Mouse (Mus musculus) MEL (cell line): ENCODE measurements around the gene Rtp1. TPM values are rescaled to one million over a fixed set of nuclear protein-coding genes. Genes with fewer than 3 reads are reported as not detected.

Source experiments
- DNase-seq: peaks from one replicate; pipeline ENCODE4 v3.0.0; 2011; ENCODE audit warnings: low read depth, low spot score
- H3K27ac ChIP-seq: 2 replicates; pipeline ENCODE4 v1.5.1; 2012; ENCODE audit warnings: low read depth, mild to moderate bottlenecking, control low read depth, low read length, moderate library complexity; ENCODE audit not compliant: control insufficient read depth
- H3K27me3 ChIP-seq, 2 experiments: fragments of 150-350 bp in 1 of 2; sonication (generic) in 1 of 2; 2 replicates each; pipeline ENCODE4 v1.6.1; 2012; ENCODE audit warnings: low read length in 2 of 2, mild to moderate bottlenecking in 2 of 2, improper control_type of control experiment in 1 of 2, moderate library complexity in 1 of 2; ENCODE audit not compliant: insufficient read depth in 2 of 2, control insufficient read depth in 1 of 2
- H3K36me3 ChIP-seq, 2 experiments: 2 replicates each; pipeline ENCODE4 v1.6.1; 2012 to 2014; ENCODE audit warnings: low read length in 2 of 2, improper control_type of control experiment in 1 of 2, inconsistent platforms in 1 of 2, mild to moderate bottlenecking in 1 of 2; ENCODE audit not compliant: insufficient read depth in 2 of 2, control insufficient read depth in 1 of 2
- H3K4me1 ChIP-seq, 2 experiments: fragments of 150-350 bp in 1 of 2; sonication (generic) in 1 of 2; 2 replicates each; pipeline ENCODE4 v1.6.1; 2012; ENCODE audit warnings: low read length in 2 of 2, improper control_type of control experiment in 1 of 2, mild to moderate bottlenecking in 1 of 2; ENCODE audit not compliant: insufficient read depth in 2 of 2, control insufficient read depth in 1 of 2
- H3K4me3 ChIP-seq, 2 experiments: fragments of 150-350 bp in 1 of 2; sonication (generic) in 1 of 2; 2 replicates each; pipeline ENCODE4 v1.5.1; 2012; ENCODE audit warnings: low read depth in 2 of 2, low read length in 2 of 2, mild to moderate bottlenecking in 2 of 2, moderate library complexity in 2 of 2, control low read depth in 1 of 2, improper control_type of control experiment in 1 of 2; ENCODE audit not compliant: control insufficient read depth in 1 of 2, insufficient read depth in 1 of 2
- H3K79me2 ChIP-seq: 2 replicates; pipeline ENCODE4 v1.6.1; 2012; ENCODE audit warnings: mild to moderate bottlenecking, low read length, moderate library complexity; ENCODE audit not compliant: control insufficient read depth, poor library complexity, insufficient read depth
- H3K9ac ChIP-seq: 2 replicates; pipeline ENCODE4 v1.6.1; 2012; ENCODE audit warnings: low read depth, mild to moderate bottlenecking, control low read depth, low read length, moderate library complexity; ENCODE audit not compliant: control insufficient read depth, poor library complexity, severe bottlenecking
- H3K9me3 ChIP-seq: fragments of 150-350 bp; sonication (generic); replicated peaks from 2 replicates; pipeline ENCODE4 v1.6.1; 2012; ENCODE audit warnings: mild to moderate bottlenecking, low read length, improper control_type of control experiment, moderate library complexity; ENCODE audit not compliant: insufficient read depth
- BHLHE40 ChIP-seq: IDR thresholded peaks from 2 replicates; pipeline ENCODE4 v1.6.1; 2012; ENCODE audit warnings: low read depth, mild to moderate bottlenecking, inconsistent platforms, low read length, improper control_type of control experiment, borderline replicate concordance
- CHD2 ChIP-seq: IDR thresholded peaks from 2 replicates; pipeline ENCODE4 v1.6.1; 2011; ENCODE audit warnings: low read length, improper control_type of control experiment
- CTCF ChIP-seq, 3 experiments: IDR thresholded peaks in 2 of 3; conservative IDR thresholded peaks in 1 of 3; 2 replicates each; pipeline ENCODE4 v1.5.1; 2011 to 2012; ENCODE audit warnings: low read length in 3 of 3, low read depth in 2 of 3, mild to moderate bottlenecking in 2 of 3, improper control_type of control experiment in 1 of 3, inconsistent platforms in 1 of 3, mixed read lengths in 1 of 3, moderate library complexity in 1 of 3; ENCODE audit not compliant: control insufficient read depth in 1 of 3, insufficient read depth in 1 of 3, poor library complexity in 1 of 3, severe bottlenecking in 1 of 3
- ELF1 ChIP-seq: IDR thresholded peaks from 2 replicates; pipeline ENCODE4 v1.6.1; 2014; ENCODE audit warnings: low read depth, mild to moderate bottlenecking, inconsistent platforms, low read length, improper control_type of control experiment, moderate library complexity
- EP300 ChIP-seq, 2 experiments: IDR thresholded peaks; 2 replicates each; pipeline ENCODE4 v1.6.1; 2011; ENCODE audit warnings: improper control_type of control experiment in 2 of 2, low read length in 2 of 2, low read depth in 1 of 2, mild to moderate bottlenecking in 1 of 2
- ETS1 ChIP-seq: IDR thresholded peaks from 2 replicates; pipeline ENCODE4 v1.6.1; 2012; ENCODE audit warnings: low read depth, mild to moderate bottlenecking, inconsistent platforms, low read length, improper control_type of control experiment, moderate library complexity
- GABPA ChIP-seq: IDR thresholded peaks from 2 replicates; pipeline ENCODE4 v1.6.1; 2012; ENCODE audit warnings: low read depth, mild to moderate bottlenecking, inconsistent platforms, low read length, improper control_type of control experiment, moderate library complexity
- HCFC1 ChIP-seq: IDR thresholded peaks from 2 replicates; pipeline ENCODE4 v1.6.1; 2012; ENCODE audit warnings: low read depth, mild to moderate bottlenecking, inconsistent platforms, low read length, improper control_type of control experiment, moderate library complexity
- KAT2A ChIP-seq: conservative IDR thresholded peaks from 2 replicates; pipeline ENCODE4 v1.6.1; 2012; ENCODE audit warnings: low read depth, low read length, improper control_type of control experiment, inconsistent platforms
- MAX ChIP-seq: IDR thresholded peaks from 2 replicates; pipeline ENCODE4 v1.6.1; 2011; ENCODE audit warnings: low read length, improper control_type of control experiment
- MAZ ChIP-seq: IDR thresholded peaks from 2 replicates; pipeline ENCODE4 v1.6.1; 2012; ENCODE audit warnings: low read depth, mild to moderate bottlenecking, inconsistent platforms, low read length, improper control_type of control experiment
- MYB ChIP-seq: IDR thresholded peaks from 2 replicates; pipeline ENCODE4 v1.6.1; 2011; ENCODE audit warnings: mild to moderate bottlenecking, low read depth, low read length, improper control_type of control experiment
- NRF1 ChIP-seq: IDR thresholded peaks from 2 replicates; pipeline ENCODE4 v1.6.1; 2014; ENCODE audit warnings: low read depth, mild to moderate bottlenecking, inconsistent platforms, low read length, improper control_type of control experiment, moderate library complexity; ENCODE audit not compliant: poor library complexity, insufficient read depth, severe bottlenecking
- POLR2AphosphoS2 ChIP-seq: IDR thresholded peaks from 2 replicates; pipeline ENCODE4 v1.6.1; 2011; ENCODE audit warnings: low read length, improper control_type of control experiment
- RAD21 ChIP-seq: IDR thresholded peaks from 2 replicates; pipeline ENCODE4 v1.6.1; 2011; ENCODE audit warnings: mild to moderate bottlenecking, low read depth, low read length, improper control_type of control experiment
- SIN3A ChIP-seq: IDR thresholded peaks from 2 replicates; pipeline ENCODE4 v1.6.1; 2012; ENCODE audit warnings: low read length, improper control_type of control experiment, inconsistent platforms
- SMC3 ChIP-seq: IDR thresholded peaks from 2 replicates; pipeline ENCODE4 v1.6.1; 2011; ENCODE audit warnings: low read depth, low read length, improper control_type of control experiment
- TAL1 ChIP-seq: IDR thresholded peaks from 2 replicates; pipeline ENCODE4 v1.6.1; 2012; ENCODE audit warnings: mild to moderate bottlenecking, inconsistent platforms, low read length, moderate library complexity, mixed read lengths
- USF2 ChIP-seq, 2 experiments: IDR thresholded peaks; 2 replicates each; pipeline ENCODE4 v1.6.1; 2011 to 2012; ENCODE audit warnings: improper control_type of control experiment in 2 of 2, low read length in 2 of 2, borderline replicate concordance in 1 of 2, inconsistent platforms in 1 of 2, low read depth in 1 of 2, mild to moderate bottlenecking in 1 of 2; ENCODE audit not compliant: insufficient read depth in 1 of 2
- ZMIZ1 ChIP-seq: IDR thresholded peaks from 2 replicates; pipeline ENCODE4 v1.6.1; 2012; ENCODE audit warnings: low read depth, mild to moderate bottlenecking, inconsistent platforms, low read length, improper control_type of control experiment, moderate library complexity
- ZNF384 ChIP-seq: IDR thresholded peaks from 2 replicates; pipeline ENCODE4 v1.6.1; 2012; ENCODE audit warnings: low read depth, mild to moderate bottlenecking, inconsistent platforms, low read length, improper control_type of control experiment
- polyA plus RNA-seq, 2 experiments: library from polyadenylated mRNA; stranded (reverse) in 1 of 2; unstranded in 1 of 2; fragments of >175 nt in 1 of 2; fragments of >200 nt in 1 of 2; gene quantifications; 2 replicates each; pipeline versions ENCODE4 v1.2.1 to v1.2.4; 2012; ENCODE audit warnings: low replicate concordance in 2 of 2, low read depth in 1 of 2; ENCODE audit not compliant: insufficient read length in 2 of 2, insufficient read depth in 1 of 2, missing spikeins in 1 of 2
- total RNA-seq: library from RNA; depleted of rRNA; stranded (reverse); fragments of 300-350 nt; gene quantifications from 2 replicates; pipeline ENCODE4 v1.2.3, GENCODE M21; 2012

Rtp1 gene
- total and polyA plus RNA-seq, 3 experiments: not detected

DNA sequence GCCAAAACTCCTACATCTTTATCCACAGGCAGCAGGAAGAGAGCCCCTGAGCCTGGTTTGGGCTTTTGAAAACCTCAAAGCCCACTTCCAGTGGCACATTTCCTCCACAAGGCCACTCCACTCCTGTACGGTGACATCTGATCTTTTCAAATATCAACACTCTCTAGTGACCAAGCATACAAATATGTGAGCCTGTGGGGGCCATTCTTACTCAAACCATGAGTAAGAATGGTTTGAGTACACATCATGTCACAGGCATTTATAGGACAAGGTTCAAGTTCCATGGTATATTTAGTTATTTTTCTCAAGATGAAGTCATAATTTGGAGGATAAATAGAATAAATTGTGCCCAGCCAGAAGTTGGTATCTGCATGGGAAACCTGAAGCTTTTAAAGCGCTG, 21.0 kb downstream of the Rtp1 start:
- no peak overlapping the region for H3K4me3 ChIP-seq
- no peaks in the 10 kb centered on the region for H3K4me1 ChIP-seq
- DNase-seq: no peak
- H3K9ac ChIP-seq: no peak overlapping the region
- H3K9me3 ChIP-seq: no peaks in the 10 kb centered on the region
- H3K27ac ChIP-seq: no peak overlapping the region
- TF ChIP-seq MYB (no peak), POLR2AphosphoS2 (no peak), SIN3A (no peak)
- no peaks in the 10 kb centered on the region for H3K27me3 ChIP-seq
- no peaks in the 10 kb centered on the region for H3K36me3 ChIP-seq
- H3K79me2 ChIP-seq: no peaks in the 10 kb centered on the region

DNA sequence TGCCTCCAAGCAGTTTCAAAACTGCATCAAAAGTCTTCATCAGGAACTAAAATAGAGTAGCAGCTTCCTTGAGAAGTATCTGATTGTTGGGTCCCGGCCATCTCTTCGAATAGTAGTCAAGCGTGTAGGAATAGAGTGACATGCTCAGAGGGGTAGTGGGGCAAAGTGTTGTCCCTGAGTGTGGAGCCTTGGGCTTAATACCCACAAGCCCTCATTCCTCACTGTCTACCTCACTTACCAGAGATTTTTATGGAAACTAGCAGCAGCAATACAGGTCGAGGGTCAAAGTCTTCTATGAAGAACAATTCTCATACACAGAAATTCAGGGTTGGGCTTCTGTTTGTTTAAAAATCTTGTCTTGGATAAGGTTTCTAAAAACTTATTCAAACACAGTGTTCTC, 21.9 kb downstream of the Rtp1 start:
- H3K4me3 ChIP-seq: no peak overlapping the region
- H3K79me2 ChIP-seq: no peaks in the 10 kb centered on the region
- H3K27me3 ChIP-seq: no peaks in the 10 kb centered on the region
- no peaks in the 10 kb centered on the region for H3K4me1 ChIP-seq
- TF ChIP-seq ETS1: no peak
- no peak overlapping the region for H3K27ac ChIP-seq
- no peak overlapping the region for H3K9ac ChIP-seq
- H3K9me3 ChIP-seq: no peaks in the 10 kb centered on the region
- no peak for DNase-seq
- H3K36me3 ChIP-seq: no peaks in the 10 kb centered on the region

DNA sequence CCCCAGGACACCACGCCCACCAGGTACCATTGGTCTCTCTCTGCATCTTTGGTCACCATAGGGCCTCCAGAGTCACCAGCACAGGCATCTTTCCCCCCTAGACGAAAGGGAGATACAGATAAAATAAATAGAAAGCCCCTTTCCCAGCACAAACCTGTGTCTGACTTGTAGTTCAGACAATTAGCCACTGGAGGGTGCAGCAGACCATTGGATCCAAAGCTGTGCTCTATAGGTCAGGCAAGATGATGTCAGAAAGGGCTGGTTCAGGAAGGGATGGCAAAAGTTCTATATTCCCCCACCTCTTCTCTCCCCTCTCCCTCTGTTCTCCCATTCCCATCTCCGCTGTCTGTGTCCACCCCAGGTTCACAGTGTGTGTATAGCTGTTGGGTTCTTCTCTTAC, 23.5 kb downstream of the Rtp1 start:
- DNase-seq: peak; percentile 3
- H3K4me1 ChIP-seq: no peaks in the 10 kb centered on the region
- no peak overlapping the region for H3K4me3 ChIP-seq
- H3K27me3 ChIP-seq: no peaks in the 10 kb centered on the region
- no peaks in the 10 kb centered on the region for H3K36me3 ChIP-seq
- no peaks in the 10 kb centered on the region for H3K79me2 ChIP-seq
- H3K9me3 ChIP-seq: no peaks in the 10 kb centered on the region
- no peak overlapping the region for H3K27ac ChIP-seq
- H3K9ac ChIP-seq: no peak overlapping the region
- TF ChIP-seq CTCF (IDR thresholded peaks at IDR 0.05 in 2 of 3, conservative IDR thresholded peaks at IDR 0.05 in 1 of 3; ENCODE audit: control insufficient read depth in 1 of 3, insufficient read depth in 1 of 3, low read depth in 2 of 3, low read length in 3 of 3, poor library complexity in 1 of 3, severe bottlenecking in 1 of 3): peak in 2 of 3 experiments; percentile 16 to 31; a peak in 3 of 6 replicates
- TF ChIP-seq MAZ: no peak
- TF ChIP-seq SMC3: 0 out of 2 replicates have a peak, but pooled peaks have one; percentile 4
- peak; percentile 37 for TF ChIP-seq RAD21

DNA sequence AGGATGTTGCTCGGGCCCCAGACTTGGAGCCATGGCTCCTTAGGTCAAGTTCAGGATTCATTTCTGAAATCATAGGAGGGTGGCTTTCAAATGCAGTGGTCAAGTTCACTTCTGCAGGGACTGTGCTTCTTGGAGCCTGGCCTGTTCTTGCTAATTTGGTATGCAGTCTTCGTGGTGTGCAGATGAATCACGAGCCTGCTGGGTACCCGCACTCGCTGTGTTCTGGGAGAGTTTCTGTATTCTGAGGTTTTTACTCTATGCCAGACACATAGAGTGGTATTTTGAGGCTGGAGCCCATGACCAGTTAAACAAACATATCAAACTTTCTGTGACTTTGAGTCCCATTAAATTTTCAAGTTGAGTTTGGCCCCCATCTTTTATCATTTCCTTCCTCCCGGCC, 25.4 kb downstream of the Rtp1 start:
- no peaks in the 10 kb centered on the region for H3K9me3 ChIP-seq
- H3K36me3 ChIP-seq: no peaks in the 10 kb centered on the region
- no peak overlapping the region for H3K9ac ChIP-seq
- no peaks in the 10 kb centered on the region for H3K79me2 ChIP-seq
- H3K27ac ChIP-seq: no peak overlapping the region
- DNase-seq: no peak
- H3K4me1 ChIP-seq: no peaks in the 10 kb centered on the region
- no peaks in the 10 kb centered on the region for H3K27me3 ChIP-seq
- H3K4me3 ChIP-seq: no peak overlapping the region
- TF ChIP-seq RAD21 (no peak), NRF1 (no peak), SIN3A (no peak), GABPA (no peak), HCFC1 (no peak), EP300 (IDR thresholded peaks at IDR 0.05; ENCODE audit: low read depth in 1 of 2, low read length in 2 of 2) (no peak), ZNF384 (no peak), TAL1 (no peak), CTCF (IDR thresholded peaks at IDR 0.05 in 2 of 3, conservative IDR thresholded peaks at IDR 0.05 in 1 of 3; ENCODE audit: control insufficient read depth in 1 of 3, insufficient read depth in 1 of 3, low read depth in 2 of 3, low read length in 3 of 3, poor library complexity in 1 of 3, severe bottlenecking in 1 of 3) (no peak), ZMIZ1 (no peak), MYB (no peak), CHD2 (no peak), ELF1 (no peak), USF2 (IDR thresholded peaks at IDR 0.05; ENCODE audit: borderline replicate concordance in 1 of 2, insufficient read depth in 1 of 2, low read depth in 1 of 2, low read length in 2 of 2) (no peak), MAX (no peak), KAT2A (no peak), BHLHE40 (no peak)
